Mouse (Mus musculus): Measurements from ENCODE around the gene Ppfia3. TPM values are rescaled to one million over a fixed set of nuclear protein-coding genes. Genes with fewer than 3 reads are reported as not detected.

The Ppfia3 gene
- polyA plus RNA-seq, 1 experiment from 2014 or later = 8.9 TPM

DNA sequence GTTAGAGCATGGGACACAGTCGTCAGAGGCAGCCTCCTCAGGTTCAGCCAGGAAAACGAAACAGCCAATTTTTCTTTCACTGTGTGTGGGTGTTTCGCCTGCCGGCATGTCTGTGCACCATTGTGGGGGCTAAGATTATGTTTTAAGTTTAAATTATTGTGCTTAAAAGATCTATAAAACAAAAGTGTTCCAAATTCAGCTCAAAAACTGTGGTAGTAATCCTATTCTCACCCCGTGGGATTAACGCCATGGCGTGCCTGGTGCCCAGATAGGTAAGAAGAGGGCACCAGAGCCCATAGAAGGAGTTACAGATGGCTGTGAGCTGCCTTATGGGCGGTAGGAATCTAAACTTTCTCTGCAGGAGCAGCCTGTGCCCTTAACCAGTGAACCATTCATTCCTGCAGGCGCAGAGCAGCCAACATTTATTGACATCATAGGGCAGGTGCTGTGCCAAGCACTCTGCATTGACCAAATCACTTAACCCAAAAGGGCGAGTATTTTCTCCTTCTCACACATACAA is 51.6 kb downstream of the Ppfia3 start:
- 88% methylated on average over 10 of the region's 10 CpGs for WGBS
- Histone ChIP-seq H3K4me3 (no peak overlapping the region), H3K9me3 (no peaks in the 10 kb centered on the region), H3K4me1 (peaks cover 20% of the 10 kb centered on the region), H3K27me3 (ENCODE audit: poor library complexity, severe bottlenecking) (0 out of 2 replicates have a peak, but pooled peaks cover 10% of the 10 kb centered on the region), H3K36me3 (replicated peaks) (no peaks in the 10 kb centered on the region), H3K27ac (no peak overlapping the region)
- DNase-seq (ENCODE audit: extremely low spot score, low spot score) = no peak

DNA sequence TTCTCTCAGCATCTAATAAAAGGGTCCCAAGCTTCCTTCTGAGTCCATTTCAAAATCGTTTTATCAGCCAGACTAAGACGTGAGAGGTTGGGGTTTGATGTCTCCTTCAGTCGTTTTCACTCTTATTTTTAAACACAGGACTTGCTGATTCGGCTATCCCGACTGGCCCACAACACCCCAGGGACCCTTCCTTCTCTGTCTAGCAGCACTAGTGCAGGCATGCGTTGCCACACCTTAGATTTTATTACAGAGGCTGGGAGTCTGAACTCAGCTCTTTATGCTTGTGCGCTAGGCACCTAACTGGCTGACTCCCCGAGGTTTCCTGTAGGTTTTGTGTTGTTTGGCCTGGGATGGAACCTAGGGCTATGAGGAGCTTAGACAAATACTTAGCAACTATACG is 53.3 kb downstream of the Ppfia3 start:
- Histone ChIP-seq H3K36me3 (replicated peaks) (no peaks in the 10 kb centered on the region), H3K4me3 (no peak overlapping the region), H3K27me3 (ENCODE audit: poor library complexity, severe bottlenecking) (0 out of 2 replicates have a peak, but pooled peaks cover 12% of the 10 kb centered on the region), H3K4me1 (peaks cover 35% of the 10 kb centered on the region), H3K27ac (no peak overlapping the region), H3K9me3 (no peaks in the 10 kb centered on the region)
- 54% methylated on average over 9 of the region's 9 CpGs for WGBS
- no peak for DNase-seq (ENCODE audit: extremely low spot score, low spot score)

DNA sequence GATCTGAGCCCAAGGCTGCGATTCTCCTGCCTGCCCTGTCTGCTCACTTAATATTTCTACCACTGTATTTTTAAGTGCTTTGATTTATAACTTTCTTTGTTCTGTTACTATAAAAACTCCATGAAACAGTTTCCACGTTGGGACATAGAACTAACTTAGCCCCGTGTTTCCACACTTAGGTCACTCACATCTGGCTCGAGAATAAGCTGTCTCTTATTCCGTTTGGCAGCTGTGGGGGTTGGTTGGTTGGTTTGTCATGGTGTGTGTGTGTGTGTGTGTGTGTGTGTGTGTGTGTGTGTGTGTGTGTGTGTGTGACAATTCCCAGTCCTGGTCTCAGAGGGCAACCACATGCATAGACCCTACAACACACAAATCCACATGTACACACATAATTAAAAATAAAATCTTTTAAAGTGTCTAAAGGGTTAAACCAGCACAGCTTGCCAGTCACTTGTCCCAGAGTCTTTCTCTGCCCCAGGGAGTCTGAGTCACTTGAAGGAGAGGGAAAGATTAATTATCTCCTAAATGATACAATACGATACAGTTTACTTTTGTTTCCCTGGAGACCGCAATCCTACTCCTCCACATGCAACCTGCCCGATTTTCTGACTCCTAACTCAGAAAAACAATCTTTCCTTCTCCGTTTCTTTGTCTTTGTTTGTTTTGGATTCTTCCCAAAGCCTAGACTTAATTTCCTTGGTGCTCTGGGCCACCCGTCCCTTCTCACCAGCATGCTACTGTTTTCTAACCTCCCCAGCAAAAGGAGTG is 53.9 kb downstream of the Ppfia3 start:
- Histone ChIP-seq H3K9me3 (no peaks in the 10 kb centered on the region), H3K27ac (no peak overlapping the region), H3K27me3 (ENCODE audit: poor library complexity, severe bottlenecking) (0 out of 2 replicates have a peak, but pooled peaks cover 12% of the 10 kb centered on the region), H3K4me3 (no peak overlapping the region), H3K4me1 (peaks cover 35% of the 10 kb centered on the region), H3K36me3 (replicated peaks) (no peaks in the 10 kb centered on the region)
- WGBS = 43% methylated on average over 10 of the region's 10 CpGs
- DNase-seq (ENCODE audit: extremely low spot score, low spot score) = no peak

DNA sequence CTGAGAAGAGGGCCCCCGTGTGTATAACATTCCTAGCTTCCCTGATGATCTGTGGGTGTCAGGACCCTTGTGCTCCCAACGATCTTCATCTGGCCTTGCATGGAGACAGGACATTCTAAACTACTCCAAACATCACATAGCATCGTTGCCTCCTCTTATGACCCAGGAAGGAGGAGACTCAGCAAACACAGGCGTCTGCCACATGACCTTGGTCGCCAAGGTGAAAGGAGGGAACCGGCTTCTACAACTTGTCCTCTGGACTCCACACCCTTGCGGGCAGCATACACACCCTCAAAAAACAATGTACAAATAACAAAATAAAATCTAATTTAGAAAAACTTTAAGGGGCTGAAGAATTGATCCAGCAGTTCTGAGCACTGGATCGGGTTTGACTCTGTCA is 54.8 kb downstream of the Ppfia3 start:
- Histone ChIP-seq H3K4me3 (no peak overlapping the region), H3K4me1 (peaks cover 35% of the 10 kb centered on the region), H3K9me3 (no peaks in the 10 kb centered on the region), H3K27me3 (ENCODE audit: poor library complexity, severe bottlenecking) (0 out of 2 replicates have a peak, but pooled peaks cover 12% of the 10 kb centered on the region), H3K36me3 (replicated peaks) (no peaks in the 10 kb centered on the region), H3K27ac (no peak overlapping the region)
- DNase-seq (ENCODE audit: extremely low spot score, low spot score) = no peak
- 75% methylated on average over 8 of the region's 8 CpGs for WGBS

GRCm38 (mm10) chr7:45309455-45309854 is 57.4 kb downstream of the Ppfia3 start:
- H3K4me1 ChIP-seq = peaks cover 46% of the 10 kb centered on the region
- H3K4me3 ChIP-seq = no peak overlapping the region
- no peaks in the 10 kb centered on the region for H3K9me3 ChIP-seq
- no peaks in the 10 kb centered on the region for H3K36me3 ChIP-seq (replicated peaks)
- peak; percentile 71 for DNase-seq (ENCODE audit: extremely low spot score, low spot score)
- H3K27ac ChIP-seq = peak overlapping the region; percentile 35; the same call in 1 of the 2 replicates
- H3K27me3 ChIP-seq (ENCODE audit: poor library complexity, severe bottlenecking) = peaks cover 11% of the 10 kb centered on the region
- WGBS = 12% methylated on average over 9 of the region's 9 CpGs

- 69% methylated on average over 15 of the region's 15 CpGs for WGBS
- H3K27ac ChIP-seq = peak overlapping the region; percentile 12; the same call in 1 of the 2 replicates
- H3K36me3 ChIP-seq (replicated peaks) = no peaks in the 10 kb centered on the region
- H3K4me1 ChIP-seq = peaks cover 47% of the 10 kb centered on the region
- H3K4me3 ChIP-seq = no peak overlapping the region
- DNase-seq (ENCODE audit: extremely low spot score, low spot score) = no peak
- no peaks in the 10 kb centered on the region for H3K9me3 ChIP-seq
- H3K27me3 ChIP-seq (ENCODE audit: poor library complexity, severe bottlenecking) = peaks cover 12% of the 10 kb centered on the region
These were observed 58.1 kb downstream of the Ppfia3 start for GRCm38 (mm10) chr7:45308551-45309240.

GRCm38 (mm10) chr7:45305275-45305674 is 61.5 kb downstream of the Ppfia3 start:
- peaks cover 17% of the 10 kb centered on the region for H3K27me3 ChIP-seq (ENCODE audit: poor library complexity, severe bottlenecking)
- peak overlapping the region; percentile 49 for H3K4me3 ChIP-seq
- peaks cover 34% of the 10 kb centered on the region for H3K4me1 ChIP-seq
- H3K36me3 ChIP-seq (replicated peaks) = no peaks in the 10 kb centered on the region
- peak; percentile 77 for DNase-seq (ENCODE audit: extremely low spot score, low spot score)
- peak overlapping the region; percentile 67 for H3K27ac ChIP-seq
- 3% methylated on average over 17 of the region's 17 CpGs for WGBS
- H3K9me3 ChIP-seq = no peaks in the 10 kb centered on the region

DNA sequence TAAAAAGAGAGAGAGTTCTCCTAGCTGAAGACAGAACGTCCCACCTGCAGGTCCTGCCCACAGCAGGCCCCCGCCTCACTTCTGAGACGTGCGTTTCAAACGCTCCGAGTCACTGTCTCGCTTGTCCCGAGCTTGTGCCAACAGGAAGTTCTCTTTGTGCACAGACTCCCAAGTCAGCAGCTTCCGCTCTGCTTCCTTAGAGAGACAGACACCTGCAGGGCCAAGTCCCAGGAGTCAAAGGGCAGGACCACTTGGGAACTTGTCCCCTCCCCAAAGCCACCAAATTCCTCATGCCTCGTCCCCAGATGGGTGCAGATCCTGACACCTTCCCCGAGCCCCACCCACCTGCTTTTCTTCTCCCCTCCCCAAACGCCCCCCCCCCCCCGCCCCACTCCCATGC is 62.0 kb downstream of the Ppfia3 start:
- 15% methylated on average over 12 of the region's 13 CpGs for WGBS
- no peak for DNase-seq (ENCODE audit: extremely low spot score, low spot score)
- Histone ChIP-seq H3K4me1 (peaks cover 32% of the 10 kb centered on the region), H3K36me3 (replicated peaks) (no peaks in the 10 kb centered on the region), H3K4me3 (peak overlapping the region; percentile 49), H3K27ac (peak overlapping the region; percentile 67), H3K27me3 (ENCODE audit: poor library complexity, severe bottlenecking) (peaks cover 15% of the 10 kb centered on the region), H3K9me3 (no peaks in the 10 kb centered on the region)

- 91% methylated on average over 8 of the region's 8 CpGs for WGBS
- H3K27ac ChIP-seq = no peak overlapping the region
- DNase-seq (ENCODE audit: extremely low spot score, low spot score) = no peak
These were observed 64.2 kb downstream of the Ppfia3 start for GRCm38 (mm10) chr7:45302626-45303025.

DNA sequence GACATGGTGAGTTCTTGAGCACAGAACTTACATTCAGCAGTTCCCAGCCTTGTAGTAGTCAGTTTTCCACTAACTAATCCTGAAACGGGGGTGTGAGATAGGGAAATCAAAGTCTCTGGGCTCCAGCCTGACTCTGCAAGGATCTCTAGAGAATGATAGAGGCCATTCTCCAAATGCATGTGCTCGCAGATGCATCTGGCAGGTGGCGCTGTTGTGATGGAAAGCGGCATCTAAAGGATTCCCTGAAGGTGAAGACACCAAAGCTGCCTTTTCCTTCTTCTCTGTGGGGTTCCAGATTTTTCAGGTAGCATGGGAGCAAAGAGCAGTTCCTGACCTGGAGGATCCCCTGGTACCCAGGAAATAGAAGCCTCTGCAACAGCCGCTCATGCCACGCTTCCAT is 66.5 kb downstream of the Ppfia3 start:
- no peaks in the 10 kb centered on the region for H3K9me3 ChIP-seq
- no peak overlapping the region for H3K27ac ChIP-seq
- no peaks in the 10 kb centered on the region for H3K36me3 ChIP-seq (replicated peaks)
- H3K4me1 ChIP-seq = peaks cover 16% of the 10 kb centered on the region
- peaks cover 15% of the 10 kb centered on the region for H3K27me3 ChIP-seq (ENCODE audit: poor library complexity, severe bottlenecking)
- WGBS = 18% methylated on average over 6 of the region's 6 CpGs
- H3K4me3 ChIP-seq = no peak overlapping the region
- DNase-seq (ENCODE audit: extremely low spot score, low spot score) = peak; percentile 37

More at GRCm38 (mm10) chr7:45302626-45303025, 64.2 kb downstream of the Ppfia3 start:
- H3K27me3 ChIP-seq (ENCODE audit: poor library complexity, severe bottlenecking) = peaks cover 15% of the 10 kb centered on the region
- H3K4me3 ChIP-seq = no peak overlapping the region
- peaks cover 18% of the 10 kb centered on the region for H3K4me1 ChIP-seq
- H3K9me3 ChIP-seq = no peaks in the 10 kb centered on the region
- H3K36me3 ChIP-seq (replicated peaks) = no peaks in the 10 kb centered on the region

DNA sequence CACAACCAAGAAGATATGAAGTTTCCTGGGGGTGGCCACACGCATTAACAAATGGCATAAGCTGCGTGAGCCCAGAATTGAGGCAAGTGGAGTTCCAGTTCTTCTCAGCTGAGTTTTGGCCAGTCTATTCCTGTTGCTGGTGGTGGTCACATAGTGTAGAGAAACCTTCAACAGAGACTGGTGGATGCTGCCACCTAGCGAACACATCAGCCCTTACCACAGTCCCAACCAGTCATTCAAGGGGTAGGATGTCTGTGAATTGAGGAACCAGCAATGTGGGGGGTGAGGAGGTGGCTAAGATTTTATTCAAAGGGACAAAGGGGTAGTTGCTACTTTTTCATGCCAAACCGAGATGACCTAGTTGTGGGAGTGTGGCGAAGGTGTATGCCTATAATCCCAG is 67.1 kb downstream of the Ppfia3 start:
- DNase-seq (ENCODE audit: extremely low spot score, low spot score) = peak; percentile 58
- Histone ChIP-seq H3K27ac (no peak overlapping the region), H3K4me3 (no peak overlapping the region), H3K4me1 (peaks cover 10% of the 10 kb centered on the region), H3K27me3 (ENCODE audit: poor library complexity, severe bottlenecking) (peaks cover 14% of the 10 kb centered on the region), H3K9me3 (no peaks in the 10 kb centered on the region), H3K36me3 (replicated peaks) (no peaks in the 10 kb centered on the region)
- 14% methylated on average over 5 of the region's 5 CpGs for WGBS

- Histone ChIP-seq H3K4me3 (no peak overlapping the region), H3K27me3 (ENCODE audit: poor library complexity, severe bottlenecking) (no peaks in the 10 kb centered on the region), H3K4me1 (peaks cover 5% of the 10 kb centered on the region), H3K9me3 (no peaks in the 10 kb centered on the region), H3K36me3 (replicated peaks) (no peaks in the 10 kb centered on the region), H3K27ac (no peak overlapping the region)
- DNase-seq (ENCODE audit: extremely low spot score, low spot score) = no peak
- WGBS = 73% methylated on average over 3 of the region's 3 CpGs
These were observed 69.3 kb downstream of the Ppfia3 start for GRCm38 (mm10) chr7:45297563-45297962.

- no peaks in the 10 kb centered on the region for H3K9me3 ChIP-seq
- no peak overlapping the region for H3K27ac ChIP-seq
- H3K4me1 ChIP-seq = peaks cover 5% of the 10 kb centered on the region
- WGBS = 81% methylated on average over 1 of the region's 1 CpGs
- H3K36me3 ChIP-seq (replicated peaks) = no peaks in the 10 kb centered on the region
- H3K27me3 ChIP-seq (ENCODE audit: poor library complexity, severe bottlenecking) = no peaks in the 10 kb centered on the region
- no peak for DNase-seq (ENCODE audit: extremely low spot score, low spot score)
- H3K4me3 ChIP-seq = no peak overlapping the region
These were observed 70.2 kb downstream of the Ppfia3 start for GRCm38 (mm10) chr7:45296626-45297025.

Measured in forebrain, embryonic 10.5 days (tissue).